Mouse (Mus musculus) kidney, postnatal 36 days (tissue): Measurements from ENCODE around the gene Sorcs2.

ENCODE experiments used
- DNase-seq, 2 experiments: peaks; one replicate each; pipeline ENCODE4 v3.0.0; 2021 to 2022; ENCODE audit warnings: mixed read lengths in 2 of 2

Sorcs2 gene

DNA sequence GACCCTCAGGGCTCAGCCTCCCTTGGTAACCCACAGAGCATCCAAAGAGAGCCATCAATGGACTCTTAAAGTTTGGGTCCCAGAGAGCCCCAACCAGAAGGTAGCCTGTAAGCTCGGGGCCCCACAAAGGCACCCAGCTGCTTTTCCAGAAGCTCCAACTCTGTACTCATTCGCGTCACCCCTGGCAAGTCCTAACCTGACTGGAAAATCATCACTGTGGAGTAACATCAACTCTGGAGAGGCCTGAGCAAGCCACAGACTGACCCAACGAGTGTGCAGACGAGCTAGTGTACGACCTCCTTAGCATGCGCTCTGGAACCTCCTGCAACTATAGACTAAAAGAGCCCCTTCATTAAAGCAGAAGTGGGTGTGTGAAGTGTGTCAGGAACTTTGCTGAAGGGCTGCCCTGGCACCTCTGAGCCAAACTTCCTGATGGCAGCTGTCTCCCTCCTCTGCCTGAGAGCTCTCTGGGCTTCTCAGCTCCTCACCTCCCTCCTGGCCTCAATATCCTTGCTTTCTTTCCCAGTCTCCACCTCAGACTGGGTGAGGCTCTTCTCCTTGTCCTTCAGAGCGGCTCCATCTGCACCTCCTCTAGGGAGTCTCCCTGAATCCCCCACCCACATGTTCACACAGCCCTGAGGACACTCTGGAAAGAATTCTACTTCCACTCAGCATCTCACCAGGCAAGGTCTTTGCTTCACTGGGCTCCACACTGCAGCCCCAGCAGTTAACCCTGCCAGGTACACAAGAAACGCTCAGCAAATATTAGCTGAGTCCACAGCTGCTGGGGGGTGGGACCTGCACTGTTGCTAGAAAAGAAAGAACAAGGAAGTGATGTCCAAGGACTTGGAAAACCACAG is 8.0 kb downstream of the Sorcs2 start:
- DNase-seq: no peak

DNA sequence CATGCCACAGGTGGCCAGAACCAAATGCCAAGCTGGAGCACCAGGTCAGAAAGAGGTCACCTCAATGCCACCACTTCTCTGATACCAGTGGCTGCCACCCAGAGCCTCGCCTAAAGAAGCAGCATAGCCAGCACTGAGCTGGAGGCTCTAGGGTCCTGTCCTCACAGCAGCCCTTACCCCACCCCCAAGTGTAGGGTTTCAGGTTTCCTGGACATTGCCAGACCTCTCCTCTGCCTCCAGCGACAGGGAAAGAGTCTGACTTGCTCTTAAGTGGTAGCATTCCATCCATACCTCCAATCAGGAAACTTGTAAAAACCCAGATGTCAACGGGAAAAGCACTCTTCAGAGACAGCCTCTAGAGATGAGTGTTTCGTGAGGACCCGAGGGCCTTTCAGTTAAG is 12.9 kb downstream of the Sorcs2 start:
- no peak for DNase-seq

DNA sequence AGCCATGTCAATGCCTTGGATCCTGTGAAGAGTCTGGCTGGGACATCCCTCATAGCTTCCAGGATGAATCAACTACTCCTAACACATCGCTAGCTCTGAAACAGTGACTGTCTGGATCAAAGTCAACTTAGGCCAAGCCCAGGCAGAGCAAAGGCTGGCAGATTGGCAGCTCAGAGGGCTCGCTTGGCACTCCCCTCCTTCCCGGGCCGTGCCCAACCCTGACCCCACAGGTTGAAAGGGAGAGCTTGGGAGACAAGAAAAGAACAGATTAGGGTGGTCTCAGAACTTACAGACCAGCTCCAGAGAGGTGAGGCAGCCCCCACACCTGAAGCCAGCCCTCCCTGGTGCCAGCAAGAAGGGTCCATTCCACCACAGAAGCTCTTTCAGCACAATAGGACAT is 14.5 kb downstream of the Sorcs2 start:
- no peak for DNase-seq

DNA sequence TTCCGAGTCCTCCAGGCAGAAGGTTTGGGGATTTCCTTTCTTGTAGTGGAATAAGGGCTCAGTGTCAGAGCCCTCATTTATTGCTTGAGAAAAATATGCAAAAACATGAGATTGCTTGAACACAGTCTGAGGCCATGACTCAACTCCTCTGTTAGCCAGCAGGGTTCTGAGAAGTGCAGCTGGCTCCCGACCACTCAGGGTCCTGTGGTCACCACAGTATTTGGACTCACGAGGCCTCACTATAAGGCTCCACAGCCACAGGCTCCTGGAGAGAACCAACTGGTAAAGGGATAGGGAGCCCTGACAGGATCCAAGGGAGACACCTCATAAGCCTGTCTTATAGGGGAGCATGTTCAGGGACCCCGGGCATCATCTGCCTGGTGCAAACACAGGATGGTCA is 15.2 kb downstream of the Sorcs2 start:
- no peak for DNase-seq

DNA sequence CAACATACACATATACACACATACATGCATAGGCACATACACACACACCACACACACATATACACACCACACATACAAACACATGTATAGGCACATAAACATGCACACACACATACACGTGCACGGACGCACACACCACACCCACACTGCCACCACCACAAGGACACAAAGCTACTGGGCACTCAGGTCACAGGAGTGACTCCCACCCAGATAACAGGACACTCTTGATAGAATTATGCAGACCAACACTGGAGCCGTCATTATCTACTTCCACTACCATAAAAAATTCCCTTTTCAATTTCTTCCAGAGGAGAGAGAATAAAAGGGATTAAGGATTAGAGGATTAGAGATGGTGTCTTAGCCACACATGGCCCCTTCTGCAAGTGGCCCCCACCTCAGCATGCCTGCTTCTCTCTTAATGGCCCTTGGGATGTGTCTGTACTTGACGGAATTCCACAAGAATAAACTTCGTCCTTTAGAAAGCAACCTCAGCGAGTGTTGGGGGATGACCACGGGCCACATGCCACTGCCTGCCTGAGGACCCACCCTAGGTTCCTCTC is 15.7 kb downstream of the Sorcs2 start:
- no peak for DNase-seq

DNA sequence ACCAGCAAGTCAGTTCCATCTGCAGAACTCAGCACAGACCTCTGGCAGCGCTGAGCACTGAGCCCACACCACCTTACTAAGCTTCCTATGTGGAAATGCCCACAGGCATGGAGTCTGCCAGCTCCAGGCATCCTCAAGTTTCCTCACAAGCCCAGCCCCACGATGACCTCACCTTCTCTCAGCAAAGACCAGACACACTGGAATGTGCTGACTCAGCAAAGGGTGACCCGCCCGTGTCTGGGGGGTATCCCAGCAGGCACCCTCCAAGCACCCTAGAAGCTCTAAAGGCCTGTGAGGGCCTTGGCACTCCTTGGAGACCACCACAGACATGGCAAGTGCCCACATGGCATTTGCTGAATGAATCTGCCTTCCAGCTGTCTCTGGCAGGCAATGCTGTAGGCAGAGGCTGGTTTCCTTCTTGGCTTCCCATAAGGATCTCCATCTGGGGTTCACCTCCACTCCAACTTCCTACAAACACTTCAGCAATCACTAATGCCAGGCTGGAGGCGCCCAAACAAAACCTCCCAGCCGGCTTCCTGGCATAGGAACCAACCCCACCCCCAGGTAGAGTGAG is 17.9 kb downstream of the Sorcs2 start:
- no peak for DNase-seq

DNA sequence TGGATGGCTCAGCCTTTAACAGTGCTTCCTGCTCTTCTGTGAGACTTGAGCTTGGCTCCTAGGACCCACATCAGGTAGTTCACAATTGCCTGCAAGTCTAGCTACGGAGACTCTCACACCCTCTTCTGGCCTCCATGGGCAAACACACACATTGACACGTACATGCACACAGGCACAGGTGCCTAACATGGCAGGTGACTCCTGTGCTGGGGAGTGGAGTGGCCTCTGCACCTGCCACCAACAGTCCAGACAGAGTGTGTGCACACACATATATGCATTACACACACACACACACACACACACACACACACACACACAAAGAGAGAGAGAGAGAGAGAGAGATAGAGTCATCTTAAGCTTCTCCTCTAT is 19.6 kb downstream of the Sorcs2 start:
- DNase-seq: no peak

DNA sequence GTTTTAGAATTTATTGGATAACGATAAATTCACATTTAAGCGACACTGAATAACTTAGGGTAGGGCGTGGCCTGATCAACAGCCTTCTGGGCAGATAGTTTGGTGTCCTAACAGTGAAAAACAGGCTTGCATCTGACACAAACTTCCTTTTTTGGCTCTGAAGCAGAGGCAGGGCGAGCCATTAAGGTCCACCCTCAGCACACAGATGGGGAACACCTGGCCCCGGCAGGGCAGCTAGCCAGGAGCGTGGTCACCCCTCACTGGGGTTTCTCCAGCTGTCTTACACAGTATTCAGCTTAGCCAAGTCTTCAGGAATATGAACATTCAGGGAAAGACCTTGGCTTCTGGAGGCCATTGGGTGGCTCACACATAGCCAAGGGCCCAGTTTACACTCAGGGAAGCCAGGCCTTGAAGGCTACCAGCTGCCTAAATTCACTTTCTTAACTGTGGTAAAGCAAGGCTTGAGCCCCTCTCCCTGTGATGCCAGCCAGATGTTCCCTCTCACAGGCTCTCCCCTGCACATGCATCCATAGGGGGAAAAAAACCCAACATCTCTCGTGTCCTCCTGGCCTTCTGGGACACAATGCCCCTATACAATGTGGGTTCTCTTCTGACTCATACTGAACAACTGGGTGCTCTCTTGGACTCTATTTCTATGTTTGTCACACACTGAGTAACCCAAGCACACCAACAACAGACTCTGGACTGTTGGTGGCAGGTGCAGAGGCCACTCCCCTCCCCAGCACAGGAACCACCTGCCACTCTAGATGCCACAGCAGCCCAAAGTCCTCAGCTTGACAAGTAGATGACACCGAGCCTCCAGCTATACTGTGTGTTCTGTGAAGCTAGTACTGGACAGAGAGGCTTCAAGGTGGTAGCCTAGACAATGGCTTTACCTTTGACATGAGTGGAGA is 20.2 kb downstream of the Sorcs2 start:
- peak in 1 of 2 experiments; percentile 33 for DNase-seq

DNA sequence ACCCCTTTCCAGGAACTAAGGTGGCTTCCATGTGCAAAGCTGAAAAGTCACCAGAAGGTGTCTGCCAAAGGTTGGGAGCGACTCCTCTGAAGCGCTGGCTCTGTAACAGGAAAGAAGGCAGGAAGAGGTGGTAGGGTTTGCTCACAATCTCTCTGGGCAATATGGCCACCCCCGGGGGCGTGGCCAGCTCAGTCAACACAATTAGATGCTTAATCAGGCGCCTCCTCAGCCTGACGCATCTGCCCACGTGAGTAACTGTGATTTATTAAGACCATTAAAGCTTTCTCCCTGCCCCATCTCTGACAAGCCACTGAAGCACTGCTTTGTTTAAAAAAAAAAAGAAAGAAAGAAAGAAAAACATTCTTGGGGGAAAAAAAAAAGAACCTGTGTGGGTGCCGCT is 22.1 kb downstream of the Sorcs2 start:
- DNase-seq: peak in 1 of 2 experiments; percentile 48

DNA sequence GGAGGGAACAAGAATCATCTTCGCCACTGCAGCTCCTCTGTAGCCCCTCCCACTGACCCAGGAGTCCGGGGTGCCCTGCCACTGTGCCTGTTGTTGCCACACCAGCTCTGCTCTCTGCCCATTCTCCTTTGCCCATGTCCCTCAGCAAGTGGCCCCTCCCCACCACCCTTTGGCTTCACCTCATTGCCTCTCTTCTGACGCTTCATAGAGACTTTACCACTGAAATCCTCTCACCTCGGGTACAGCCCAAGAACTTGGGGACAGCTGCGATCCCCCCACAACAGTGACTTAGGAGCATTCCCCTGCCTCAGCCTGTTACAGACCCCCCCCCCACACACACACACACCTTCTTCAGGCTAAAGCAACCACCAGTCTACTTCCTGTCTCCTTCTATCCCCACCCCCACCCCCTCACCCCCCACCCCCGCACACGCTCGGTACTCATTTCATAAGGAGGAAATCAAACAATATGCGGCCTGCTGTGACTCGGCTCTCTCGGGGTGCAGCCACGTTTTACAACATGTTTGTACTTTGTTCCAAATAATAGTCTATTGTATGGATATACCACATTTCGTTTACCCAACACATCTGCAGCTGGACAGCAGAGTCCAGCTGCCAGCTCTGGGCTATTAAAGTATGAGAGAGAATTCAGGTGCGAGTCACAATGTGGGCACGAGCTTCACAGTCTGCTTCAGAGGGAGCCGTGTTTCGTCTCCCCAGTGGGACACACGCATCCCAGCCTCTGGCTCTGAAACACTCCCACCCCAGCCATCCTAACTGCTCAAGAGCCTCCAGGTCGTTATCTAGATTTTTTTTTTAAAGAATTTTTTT is 23.5 kb downstream of the Sorcs2 start:
- DNase-seq: peak in 1 of 2 experiments; percentile 51

DNA sequence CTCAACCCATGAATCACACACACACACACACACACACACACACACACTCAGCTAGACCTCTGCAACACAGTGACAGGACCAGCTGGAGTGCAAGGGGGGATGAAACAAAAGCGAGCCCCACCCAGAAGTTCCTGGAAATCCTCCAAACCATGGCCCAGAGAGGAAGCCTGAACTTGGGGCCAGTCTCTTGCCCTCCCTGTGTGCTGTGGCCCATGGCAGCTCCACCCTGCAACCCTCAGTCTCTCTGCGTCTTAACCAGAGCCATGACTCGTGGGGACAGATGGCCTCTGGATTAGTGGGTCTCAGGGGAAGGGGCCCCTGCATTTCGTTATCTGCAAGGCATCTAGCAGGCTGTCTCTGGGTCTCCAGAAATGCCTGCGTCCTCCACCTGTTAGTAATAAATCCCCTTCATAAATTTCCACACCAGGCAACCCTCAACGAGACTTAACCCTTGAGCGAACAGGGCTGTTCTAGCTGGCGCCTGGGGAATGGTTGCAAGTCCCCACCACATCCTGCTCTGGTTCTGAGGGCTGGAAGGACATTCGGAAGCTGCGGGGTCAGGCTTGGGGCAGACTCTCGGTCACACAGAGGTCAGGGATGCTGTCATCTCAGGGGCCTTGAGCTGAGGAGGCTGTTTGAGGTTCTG is 24.6 kb downstream of the Sorcs2 start:
- peak; percentile 72 to 81 for DNase-seq

DNA sequence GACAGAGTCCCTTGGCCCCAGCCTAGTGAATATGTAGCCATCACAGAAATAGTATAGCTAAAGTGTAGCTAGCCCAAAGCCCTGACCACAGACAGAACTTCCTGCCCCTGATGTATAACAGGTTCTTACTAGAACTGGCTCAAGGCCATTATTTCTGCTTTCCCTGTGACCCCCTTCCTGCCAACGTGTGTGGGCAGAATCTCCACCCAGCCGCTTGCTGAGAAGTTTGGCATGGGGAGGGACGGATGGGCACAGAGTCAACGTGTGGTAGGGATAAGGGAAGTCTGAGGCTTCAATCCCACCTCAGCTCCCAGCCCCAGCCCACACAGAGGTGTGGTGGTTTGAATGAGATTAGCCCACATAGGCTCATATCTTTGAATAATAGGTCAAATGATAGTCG is 26.2 kb downstream of the Sorcs2 start:
- DNase-seq: no peak

DNA sequence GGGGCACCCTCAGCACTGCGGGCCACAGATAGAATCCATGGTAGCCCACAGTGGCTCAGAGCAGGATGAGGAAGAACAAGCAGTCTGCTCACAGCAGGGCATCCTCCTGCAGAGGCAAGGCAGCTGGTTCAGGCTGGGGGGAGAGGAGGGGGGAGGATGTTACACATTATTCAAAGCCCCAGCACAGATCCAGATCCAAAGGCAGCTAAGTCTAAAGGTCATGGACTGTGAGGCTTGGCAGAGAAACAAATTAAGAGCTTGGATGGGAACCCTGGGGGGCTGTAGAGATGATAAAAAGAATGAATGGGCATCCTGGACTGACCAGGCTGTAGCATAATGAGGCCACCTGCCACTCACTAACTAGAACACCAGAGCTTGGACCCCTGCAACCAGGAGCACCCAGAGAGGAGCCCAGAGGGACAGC is 28.7 kb downstream of the Sorcs2 start:
- DNase-seq: peak; percentile 74 to 84

DNA sequence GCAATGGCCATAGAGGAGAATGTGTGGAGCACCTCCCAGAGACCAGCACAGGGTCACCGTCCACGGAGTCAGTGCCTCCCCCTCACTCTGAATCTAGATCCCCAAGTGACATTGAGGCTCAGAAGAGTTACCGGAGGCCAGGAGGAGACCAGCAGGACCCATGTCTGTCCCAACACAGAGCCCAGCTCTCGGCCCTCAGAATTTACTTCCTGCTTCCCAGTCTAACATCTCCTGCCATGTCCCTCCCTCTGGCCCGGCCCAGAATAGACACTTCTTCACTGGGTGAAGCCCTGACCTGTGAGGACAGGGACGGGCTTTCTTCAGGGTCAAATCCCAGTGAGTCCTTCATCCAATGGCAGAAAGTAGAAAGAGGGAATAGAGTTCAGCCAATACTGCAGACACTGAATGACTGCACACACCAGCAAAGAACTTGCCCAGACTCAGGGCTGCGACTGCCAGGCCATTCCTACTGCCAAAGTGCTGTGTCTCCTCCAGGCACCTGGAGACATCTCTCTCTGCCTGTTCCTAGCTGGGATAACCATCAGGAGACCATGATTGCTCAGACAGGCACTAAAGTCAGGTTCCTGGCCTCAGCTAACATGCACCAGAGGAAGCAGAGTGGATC is 29.3 kb downstream of the Sorcs2 start:
- DNase-seq: peak in 1 of 2 experiments; percentile 26

DNA sequence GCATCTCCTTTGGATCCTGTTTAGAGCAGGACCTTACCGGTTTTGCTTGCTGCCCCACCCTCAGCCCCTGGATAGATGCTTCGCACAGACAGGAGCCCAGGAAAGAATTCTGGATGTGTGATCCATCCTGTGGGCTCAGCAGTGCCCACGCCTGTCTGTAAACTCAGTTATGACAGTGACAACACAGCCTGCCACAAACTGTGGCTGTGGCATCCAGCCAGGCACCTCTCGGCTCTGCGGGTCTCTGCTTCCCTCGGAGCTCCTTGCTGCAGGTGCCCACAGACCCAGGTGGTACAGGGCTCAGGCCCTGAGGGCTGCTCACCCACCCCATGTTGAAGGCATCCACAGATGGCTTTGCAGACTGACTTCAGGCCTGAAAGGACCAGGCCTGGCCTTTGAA is 30.0 kb downstream of the Sorcs2 start:
- DNase-seq: no peak

DNA sequence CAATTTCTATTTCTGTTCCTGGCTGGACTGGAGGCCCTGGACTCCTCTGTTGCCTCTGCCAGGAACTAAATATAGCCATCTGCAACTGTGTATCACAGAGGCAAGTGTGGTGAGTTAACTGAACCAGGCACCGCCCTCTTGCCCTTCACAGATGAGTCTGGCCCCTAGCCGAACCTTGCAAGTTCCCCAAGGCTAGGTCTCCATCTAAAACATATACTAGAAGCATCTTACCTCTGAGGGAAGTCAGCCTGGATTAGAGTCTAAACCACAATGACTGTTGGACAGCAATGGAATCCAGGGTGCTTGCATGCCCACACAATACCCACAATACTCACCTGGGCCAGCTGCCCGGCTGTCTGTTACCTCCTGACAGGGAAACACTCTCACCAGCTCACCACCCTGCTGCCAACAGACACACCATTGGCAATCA is 30.7 kb downstream of the Sorcs2 start:
- DNase-seq: peak; percentile 39 to 64

DNA sequence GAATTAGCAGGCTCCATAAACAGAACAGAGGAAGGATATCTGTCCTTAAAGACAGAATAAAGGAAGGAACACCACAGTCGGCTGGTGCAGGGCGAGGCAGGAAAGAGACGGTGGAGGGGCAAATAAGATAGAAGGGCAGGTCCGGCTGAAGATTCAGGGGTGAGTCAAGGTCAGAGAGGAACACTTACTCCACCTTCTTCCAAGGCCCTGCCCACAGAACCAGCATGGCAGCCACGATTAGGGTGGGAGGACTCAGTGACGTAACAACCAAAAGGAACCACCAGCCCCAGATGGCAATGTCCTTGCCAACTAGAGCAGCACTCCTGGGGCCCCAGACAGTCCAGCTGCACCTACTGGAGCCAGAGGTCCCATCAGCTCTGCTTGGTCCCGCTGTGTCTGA is 36.2 kb downstream of the Sorcs2 start:
- DNase-seq: no peak

DNA sequence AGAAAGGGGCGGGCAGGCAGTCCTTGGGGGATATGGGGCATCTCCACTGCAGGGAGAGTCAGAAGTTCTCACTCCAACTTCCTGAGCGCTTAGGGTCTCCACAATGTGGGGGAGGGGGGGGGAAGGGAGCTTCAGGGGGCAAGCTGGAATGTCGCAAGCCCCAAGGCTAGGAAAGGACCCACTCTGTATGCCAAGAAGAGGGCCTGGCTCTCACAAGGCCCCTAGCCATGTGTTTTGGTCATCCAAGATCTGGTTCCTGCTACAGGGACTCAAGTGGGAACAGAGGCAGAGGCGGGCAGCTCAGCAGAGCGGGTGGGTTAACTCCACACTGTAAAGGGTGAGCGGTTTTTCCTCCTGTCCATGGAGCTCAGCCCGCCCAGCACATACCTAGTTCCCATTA is 37.6 kb downstream of the Sorcs2 start:
- no peak for DNase-seq

DNA sequence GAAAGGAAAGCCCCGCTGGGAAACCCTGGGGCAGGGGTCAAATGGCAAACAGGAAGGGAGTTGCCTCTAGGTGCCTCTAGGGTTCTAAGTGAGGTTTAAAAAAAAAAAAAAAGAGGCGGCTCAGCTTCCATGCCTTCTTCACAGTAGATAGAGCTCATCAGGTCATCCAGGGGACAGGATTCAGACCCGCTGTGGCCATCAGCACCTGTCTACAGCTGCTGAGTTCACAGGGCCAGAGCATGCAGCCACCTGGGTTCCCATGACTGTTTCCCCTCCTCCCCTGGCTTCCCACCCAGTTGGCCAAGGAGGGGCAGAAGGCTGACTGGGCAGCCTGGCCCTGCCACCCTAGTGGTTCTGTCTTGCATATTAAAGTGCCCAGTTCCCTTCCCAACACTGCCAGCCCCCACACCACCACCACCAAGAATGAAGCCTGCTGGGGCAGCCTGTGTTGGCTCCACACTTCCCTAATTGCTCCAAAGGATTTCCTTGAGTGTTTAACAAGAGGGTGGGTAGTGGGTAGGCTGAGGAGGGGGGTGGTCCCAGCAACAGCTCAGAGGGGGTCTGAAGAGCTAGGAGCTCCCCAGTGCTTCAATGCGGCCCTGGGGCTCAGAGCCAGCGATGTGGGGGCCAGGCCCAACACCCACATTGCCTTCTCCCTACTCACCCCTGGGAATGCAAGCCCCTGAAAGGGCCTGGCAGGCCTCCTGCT is 38.2 kb downstream of the Sorcs2 start:
- no peak for DNase-seq

DNA sequence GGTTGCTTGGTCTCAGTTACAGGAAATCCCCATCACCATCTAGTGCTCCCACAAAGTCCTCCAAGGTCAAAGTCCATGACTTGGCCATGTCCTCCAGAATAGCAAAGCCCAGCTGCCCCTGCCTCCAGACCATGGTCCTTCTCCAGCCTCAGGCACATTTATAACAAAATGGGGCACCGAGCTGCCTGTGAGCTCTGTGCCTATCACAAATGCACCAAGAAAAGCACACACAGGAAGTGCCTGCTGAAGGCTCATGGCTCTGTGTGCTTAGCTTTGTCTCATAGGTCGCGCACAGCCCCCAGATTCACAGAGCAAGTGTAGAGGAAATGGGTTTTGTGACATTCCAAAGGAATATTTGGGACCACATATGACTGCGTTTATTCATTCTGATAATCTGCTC is 39.8 kb downstream of the Sorcs2 start:
- DNase-seq: no peak

DNA sequence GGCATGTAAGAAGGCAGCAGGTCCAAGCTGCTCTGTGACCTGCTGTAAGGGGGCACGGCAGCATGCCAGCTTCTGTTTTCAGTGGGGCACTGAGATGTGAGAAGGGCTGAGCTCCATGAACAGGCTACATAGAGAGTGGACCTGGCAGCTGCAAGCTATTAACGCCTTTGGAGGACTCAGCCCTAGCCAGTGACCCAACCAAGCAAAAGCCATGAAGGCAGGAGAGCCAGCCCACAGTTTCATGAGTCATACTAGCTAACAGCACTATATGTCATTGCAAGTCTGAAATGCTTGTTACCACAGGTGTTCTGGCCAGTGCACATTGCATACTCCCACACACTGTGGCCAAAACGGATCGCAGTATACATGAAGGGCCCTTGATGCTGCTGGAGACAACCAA is 41.3 kb downstream of the Sorcs2 start:
- DNase-seq: no peak
